Mouse (Mus musculus) cortical plate, adult 2 months (tissue): ENCODE measurements around the gene Cnot3.

Source experiments
- CTCF ChIP-seq: fragments of 200-500 bp; IDR thresholded peaks from 2 replicates; pipeline ENCODE4 v1.5.1; 2011; ENCODE audit warnings: mild to moderate bottlenecking, control low read depth, low read length; ENCODE audit not compliant: insufficient read depth; ENCODE audit errors: extremely low read depth
- POLR2A ChIP-seq: fragments of 200-500 bp; IDR thresholded peaks from 2 replicates; pipeline ENCODE4 v1.6.1; 2011; ENCODE audit warnings: mild to moderate bottlenecking, low read length, control low read depth; ENCODE audit not compliant: insufficient read depth; ENCODE audit errors: extremely low read depth

DNA sequence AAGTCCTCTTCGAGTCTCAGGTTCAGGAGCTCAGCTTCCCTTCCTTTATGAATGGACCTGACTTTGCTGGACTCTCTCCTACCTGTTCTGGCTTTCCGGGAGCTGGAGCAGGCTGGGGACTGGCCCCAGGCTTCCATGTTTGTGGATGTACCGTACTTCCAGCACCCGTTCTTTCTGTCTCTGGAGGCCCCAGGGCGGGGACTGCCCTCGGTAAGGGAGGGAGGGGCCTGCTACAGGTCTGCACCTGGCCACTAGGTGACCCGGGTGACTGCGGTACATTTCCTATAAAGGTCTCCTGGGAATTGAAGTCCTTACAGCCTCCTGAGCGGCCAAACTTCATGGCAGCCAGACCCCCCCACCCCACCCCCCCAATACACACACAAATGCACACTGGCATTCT, 32.3 kb downstream of the Cnot3 start, which contains the start of gene Tmc4:
- TF ChIP-seq POLR2A: no peak
- no peak for TF ChIP-seq CTCF
